Mouse (Mus musculus) spleen, adult 18-20 months (tissue): ENCODE measurements around the gene Clec11a.
"Not testable (repeated sequence)": the region's sequence is repeated elsewhere in the genome, so short reads cannot be mapped to it uniquely, and the experiment has no call there.

Experiments used
- DNase-seq, 2 experiments: peaks; one replicate each; pipeline ENCODE4 v3.0.0; 2022; ENCODE audit warnings: mixed read lengths in 2 of 2

Gene Clec11a

GRCm38 (mm10) chr7:44322290-44322689 is 15.6 kb upstream of the Clec11a start:
- DNase-seq, result no peak

DNA sequence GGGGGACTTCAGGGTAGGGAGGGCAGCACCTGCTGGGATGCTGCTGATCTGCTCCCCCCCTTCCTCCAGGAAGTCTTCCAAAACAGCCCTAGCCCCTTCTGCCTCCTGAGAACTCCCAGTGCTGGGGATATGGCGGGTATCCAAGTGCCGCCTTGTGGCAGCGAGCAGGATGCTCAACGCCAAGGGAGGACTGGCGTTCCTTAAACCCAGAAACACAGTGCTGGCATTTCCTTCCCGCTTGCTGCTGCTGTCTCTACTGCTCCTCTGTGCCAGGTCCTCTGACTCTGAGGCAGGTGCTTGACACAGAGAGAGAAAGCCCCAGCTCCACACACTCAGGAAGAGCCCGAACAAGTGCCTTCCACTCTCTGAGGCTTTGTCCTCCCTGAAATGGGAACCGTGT is 14.2 kb upstream of the Clec11a start:
- DNase-seq, result no peak

DNA sequence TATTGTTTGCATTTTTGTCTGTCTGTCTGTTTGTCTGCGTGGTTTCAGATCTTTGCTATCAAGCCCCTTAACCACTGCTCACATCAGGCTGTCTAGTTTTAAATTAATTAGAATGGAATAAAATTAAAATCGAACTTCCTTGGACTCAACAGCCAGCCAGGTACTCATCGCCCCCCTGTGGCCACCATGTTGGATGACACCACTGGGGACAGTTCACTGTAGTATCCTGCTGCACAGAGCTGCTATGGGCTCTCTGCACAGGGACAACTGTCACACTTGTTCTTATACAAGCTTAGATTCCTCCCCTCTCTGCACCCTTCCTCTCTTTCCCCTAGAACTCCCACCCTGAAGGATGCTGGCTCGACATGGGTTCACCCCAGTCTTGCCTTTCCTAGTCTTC is 11.2 kb upstream of the Clec11a start:
- DNase-seq, result peak in 1 of 2 experiments; percentile 57

GRCm38 (mm10) chr7:44312484-44312883 is 5.8 kb upstream of the Clec11a start:
- DNase-seq, result peak in 1 of 2 experiments; percentile 21

DNA sequence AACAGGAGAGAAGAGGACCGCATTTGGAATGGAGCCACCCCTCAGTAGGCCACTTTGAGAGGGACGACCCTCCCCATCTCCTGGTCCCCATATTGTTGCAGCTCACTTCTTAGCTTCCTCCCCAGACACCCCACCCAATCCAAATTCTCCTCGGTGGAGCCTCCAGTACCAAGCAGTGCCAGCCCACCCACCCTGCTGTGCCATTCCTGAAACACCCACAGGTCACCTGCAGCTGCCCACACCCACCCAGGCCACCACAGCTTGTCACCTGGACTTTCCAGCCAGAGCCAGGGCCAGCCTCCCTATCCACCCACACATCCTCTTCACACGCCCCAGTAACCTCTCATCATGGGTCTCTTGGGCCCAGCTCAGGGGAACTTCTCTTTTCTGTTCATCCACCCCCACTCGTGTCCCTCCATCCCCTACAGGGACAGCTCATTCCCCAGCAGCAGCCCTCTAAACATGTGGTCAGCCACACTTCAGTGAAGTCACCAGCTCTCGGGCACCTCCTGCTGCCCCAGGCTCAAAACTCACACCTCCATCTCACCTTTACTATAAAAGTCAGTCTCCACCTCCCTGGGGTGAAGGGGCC is 5.1 kb upstream of the Clec11a start:
- DNase-seq, result peak; percentile 66 to 72

DNA sequence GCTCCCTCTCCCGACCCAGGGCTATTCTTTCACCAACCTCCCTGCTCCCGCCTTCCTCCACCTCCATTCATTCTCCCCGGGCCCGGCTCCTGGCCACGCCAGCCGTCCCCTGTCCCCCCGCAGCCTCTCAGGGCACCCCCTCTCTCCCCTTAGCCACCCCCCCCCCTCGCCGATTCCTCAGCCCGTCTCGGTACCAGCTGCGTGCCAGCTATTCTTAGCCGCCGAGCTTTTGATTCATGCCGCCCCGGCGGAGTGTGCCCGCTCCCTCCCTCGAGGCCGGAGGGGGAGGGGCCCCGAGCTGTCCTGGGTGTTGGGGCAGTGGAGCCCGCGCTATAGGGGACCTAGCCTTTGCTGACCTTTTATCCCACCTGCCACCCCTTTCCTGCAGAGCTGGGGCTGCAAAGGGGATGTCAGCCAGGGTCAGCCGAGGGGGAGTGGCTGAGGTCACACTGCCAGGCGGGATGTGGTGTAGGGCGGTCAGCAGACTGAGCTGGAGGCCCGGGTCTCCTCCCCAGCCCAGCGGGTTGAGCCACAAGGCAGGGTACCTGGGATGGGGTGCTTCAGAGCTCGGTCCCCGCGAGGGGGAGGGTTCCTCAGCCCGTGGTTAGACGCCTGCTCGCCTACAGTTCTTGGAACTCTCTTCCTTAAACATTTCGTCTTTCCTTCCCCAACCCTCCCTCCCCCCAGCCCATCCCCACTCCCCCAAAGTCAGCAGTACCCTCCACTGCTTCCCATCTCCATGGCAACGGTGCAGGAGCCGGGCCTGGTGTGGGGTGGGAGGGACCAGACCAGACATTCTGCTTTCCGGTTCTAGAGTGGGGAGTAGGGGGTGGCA is 4.4 kb upstream of the Clec11a start:
- DNase-seq, result peak; percentile 56 to 61

- peak; percentile 24 to 35 for DNase-seq
These were observed 3.7 kb upstream of the Clec11a start for GRCm38 (mm10) chr7:44310285-44310877.

GRCm38 (mm10) chr7:44309475-44310284 is 3.0 kb upstream of the Clec11a start, which contains the start of gene Shank1:
Gene Shank1 (plus strand): TSS chr7:44310253.
- DNase-seq, result no peak

- no peak for DNase-seq
These were observed 739 bp upstream of the Clec11a start for GRCm38 (mm10) chr7:44307261-44308020.

- no peak for DNase-seq
These were observed 1.0 kb downstream of the Clec11a start for GRCm38 (mm10) chr7:44305686-44306085.

DNA sequence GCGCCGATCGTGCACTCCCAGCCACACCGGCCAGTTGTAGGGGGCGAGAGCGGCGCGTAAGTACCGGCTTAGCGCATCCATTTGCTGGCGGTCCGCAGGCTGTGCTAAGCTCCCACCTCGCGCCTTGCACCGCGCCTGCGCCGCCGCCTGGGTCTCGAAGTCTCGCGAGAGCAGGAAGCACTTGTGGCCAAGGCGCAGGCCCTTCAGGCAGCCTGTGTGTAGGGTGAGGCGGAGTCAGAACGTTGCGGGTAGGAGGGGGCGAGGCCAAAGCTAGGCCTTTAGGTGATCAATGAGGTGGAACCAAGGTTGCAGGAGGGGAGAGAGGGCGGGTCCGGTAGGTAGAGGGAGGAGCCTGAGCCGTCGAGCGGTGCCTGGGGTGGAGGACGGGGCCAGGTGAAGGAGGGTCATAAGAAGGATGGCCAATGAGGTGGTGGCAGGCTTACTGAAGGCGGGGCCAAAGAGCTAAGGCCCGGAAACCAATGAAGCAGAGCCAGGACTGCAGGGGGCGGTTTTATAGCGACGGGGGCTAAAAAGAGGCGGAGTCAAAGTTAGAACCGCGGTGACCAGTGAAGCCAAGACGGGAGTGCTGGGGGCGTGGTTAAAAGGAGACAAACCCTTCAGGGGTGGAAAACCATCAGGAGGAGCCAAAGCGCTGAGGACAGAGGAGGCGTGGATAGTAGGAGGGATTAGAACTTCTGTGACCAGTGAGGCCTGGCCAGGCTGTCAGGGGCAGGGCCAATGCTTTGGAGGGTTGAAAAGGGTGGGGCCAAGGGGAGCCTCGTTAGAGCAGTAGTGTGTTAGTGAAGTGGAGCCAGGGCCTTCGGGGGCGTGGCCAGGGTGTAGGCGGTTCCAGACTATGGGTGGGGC is 1.7 kb downstream of the Clec11a start:
- DNase-seq, result peak; percentile 91 to 95

DNA sequence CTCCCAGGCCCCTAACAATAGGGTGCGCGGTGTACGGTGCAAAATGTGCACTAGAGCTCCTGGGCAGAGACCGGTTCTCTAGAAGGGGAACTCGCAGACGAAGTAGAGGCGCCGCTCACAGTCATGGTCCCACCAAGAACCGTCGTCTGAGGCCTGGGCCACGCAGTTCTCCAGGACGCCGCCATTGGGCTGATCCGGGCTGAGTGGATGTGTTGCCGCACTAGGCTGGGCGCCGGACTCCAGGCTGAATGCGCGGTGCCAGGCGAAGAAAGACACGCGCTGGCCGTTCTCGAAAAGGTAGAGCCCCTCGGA is 2.3 kb downstream of the Clec11a start:
- DNase-seq, result no peak

GRCm38 (mm10) chr7:44303346-44304340 is 3.1 kb downstream of the Clec11a start:
- DNase-seq, result no peak

GRCm38 (mm10) chr7:44297501-44297900 is 9.2 kb downstream of the Clec11a start:
- not testable (repeated sequence) for DNase-seq

DNA sequence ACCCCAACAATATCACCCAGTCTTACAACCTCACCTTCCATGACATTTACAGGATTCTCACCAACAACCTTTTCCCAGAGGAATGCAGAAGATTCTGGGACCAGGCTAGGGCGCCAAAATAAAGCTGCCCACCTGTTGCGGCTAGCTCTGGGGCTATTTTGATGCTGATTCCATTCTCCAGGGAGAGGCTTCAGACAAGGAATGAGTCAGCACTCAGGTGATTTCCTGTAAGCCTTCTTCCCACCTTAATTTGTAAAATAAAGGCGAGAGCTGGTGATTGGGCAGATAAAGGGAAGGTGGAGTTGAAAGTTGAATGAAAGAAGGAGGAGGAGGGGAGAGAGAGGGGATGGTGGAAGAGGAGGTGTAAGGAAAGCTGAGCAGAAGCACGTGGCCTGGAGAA is 15.3 kb downstream of the Clec11a start:
- DNase-seq, result no peak

DNA sequence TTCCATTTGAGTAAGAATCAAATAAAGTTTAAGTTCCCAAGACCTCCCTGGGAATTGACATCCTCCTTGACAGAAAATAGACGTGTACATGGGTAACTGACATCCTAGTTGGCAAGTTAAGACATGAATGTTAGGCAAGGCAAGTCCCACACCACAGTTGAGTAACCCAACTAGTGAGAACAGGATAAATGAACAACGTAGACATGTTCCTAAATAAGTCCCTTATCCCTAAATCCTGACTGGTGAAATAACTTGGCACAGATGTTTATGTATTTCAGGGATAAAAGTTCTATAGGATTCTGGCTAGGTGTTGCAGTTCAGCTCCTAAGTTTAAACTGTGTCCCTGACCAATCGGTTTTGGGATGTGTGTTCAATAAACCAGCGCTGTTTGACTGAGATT is 15.7 kb downstream of the Clec11a start:
- no peak for DNase-seq

- DNase-seq, result no peak
These were observed 18.9 kb downstream of the Clec11a start for GRCm38 (mm10) chr7:44287760-44288159.

- DNase-seq, result no peak
These were observed 25.1 kb downstream of the Clec11a start for GRCm38 (mm10) chr7:44281586-44281985.

- no peak for DNase-seq
These were observed 25.7 kb downstream of the Clec11a start for GRCm38 (mm10) chr7:44280959-44281358.

DNA sequence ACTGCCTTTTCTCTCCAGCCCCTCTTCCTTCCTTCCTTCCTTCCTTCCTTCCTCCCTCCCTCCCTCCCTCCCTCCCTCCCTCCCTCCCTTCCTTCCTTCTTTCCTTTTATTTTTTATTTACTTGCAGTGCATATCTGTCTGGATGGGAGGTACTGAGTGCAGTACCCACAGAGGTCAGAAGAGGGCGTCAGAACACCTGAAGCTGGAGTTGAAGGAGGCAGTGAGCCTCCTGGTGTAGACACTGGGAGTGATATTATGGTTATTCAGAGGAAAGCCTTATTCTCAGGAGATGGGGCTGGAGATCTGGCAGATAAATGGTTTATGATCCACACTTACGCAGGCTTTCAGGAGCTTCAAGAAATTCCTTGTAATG is 29.5 kb downstream of the Clec11a start:
- DNase-seq, result peak; percentile 42 to 72
